Mouse (Mus musculus) CH12F3 (cell line): Measurements from ENCODE around the gene Vezt.

Experiments used
- in situ Hi-C: fragments of 300-500 bp; cut with MboI; formaldehyde crosslinking; loops from 2 replicates; pipeline ENCODE4 v1.14.3; 2020; ENCODE audit warnings: low sequenced_read_pairs

Vezt gene

DNA sequence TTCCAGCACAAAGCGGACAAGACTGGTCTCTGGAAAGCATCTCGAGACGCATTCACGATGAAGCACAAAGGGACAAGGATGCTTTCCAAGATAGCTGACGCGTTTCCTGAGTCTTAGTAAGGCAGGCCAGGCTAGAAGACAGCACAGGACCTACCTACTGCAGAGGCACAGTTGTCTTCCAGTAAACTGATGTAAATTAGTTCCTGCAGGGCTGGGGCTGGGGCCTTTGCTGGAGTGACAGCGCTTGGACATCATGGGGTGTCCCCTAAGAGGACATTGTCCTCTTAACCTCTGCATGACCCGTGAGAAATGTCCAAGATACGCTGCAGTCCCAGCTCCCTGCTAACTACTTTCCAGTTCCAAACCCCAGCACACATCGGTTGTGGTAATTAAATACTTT is 66.3 kb downstream of the Vezt start:
- in situ Hi-C loops, result no loop called here

DNA sequence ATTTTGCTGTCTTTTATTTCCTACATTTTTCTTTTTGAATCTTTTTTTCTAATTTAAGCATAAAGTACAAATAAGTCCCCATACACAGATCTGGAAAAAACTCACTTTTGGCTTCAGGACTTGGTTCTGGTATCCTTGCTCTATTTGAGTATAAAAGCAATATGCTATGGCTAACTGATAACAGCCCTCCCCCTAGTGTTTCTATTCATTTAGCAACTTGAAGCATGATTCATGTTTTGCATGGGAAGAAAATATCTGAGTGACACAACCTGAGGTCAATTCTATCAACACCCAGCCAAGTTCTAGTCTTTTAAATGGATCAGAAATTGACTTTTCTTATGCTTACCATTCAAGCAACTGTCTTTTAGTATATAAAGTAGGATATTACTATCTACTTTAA is 68.1 kb downstream of the Vezt start:
- in situ Hi-C loops, result no loop called here

DNA sequence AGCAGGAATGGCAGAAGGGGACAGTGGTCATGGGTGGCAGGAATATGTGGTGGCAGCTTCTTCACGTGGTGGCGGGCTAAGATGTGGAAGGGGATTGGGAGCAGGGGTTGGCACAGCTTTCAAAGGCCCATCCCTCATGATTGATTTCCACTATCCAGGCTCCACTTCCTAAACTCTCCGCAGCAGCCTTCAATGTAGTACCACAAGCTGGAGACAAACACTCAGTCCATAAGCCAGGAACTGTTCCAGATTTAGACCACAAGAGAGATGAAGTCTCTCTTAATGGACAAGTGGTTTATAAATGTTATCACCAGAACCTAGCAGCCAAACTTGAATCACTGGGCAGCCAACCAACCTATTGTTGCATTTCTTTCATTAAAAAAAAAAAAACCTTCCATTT is 81.6 kb downstream of the Vezt start:
- in situ Hi-C loops, result no loop called here

DNA sequence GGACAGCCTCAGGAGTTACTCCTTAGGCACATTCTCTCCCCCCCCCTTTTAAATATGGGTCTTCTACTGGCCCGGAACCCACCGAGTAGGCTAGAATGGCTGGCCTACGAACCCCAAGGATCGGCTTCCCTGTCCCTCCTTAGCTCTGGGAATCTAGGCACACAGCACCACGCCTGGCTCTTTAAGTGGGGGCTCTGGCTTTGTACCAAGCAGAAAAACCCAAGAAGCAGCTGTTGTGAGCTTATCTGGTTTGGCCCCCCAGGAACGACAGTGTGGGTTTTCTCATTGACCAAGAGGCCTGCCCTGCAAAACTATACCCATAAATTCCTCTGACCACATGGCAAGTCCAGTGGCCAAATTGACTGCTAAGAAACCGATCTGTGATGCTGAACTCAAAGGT is 82.1 kb downstream of the Vezt start:
- in situ Hi-C loops, result no loop called here

DNA sequence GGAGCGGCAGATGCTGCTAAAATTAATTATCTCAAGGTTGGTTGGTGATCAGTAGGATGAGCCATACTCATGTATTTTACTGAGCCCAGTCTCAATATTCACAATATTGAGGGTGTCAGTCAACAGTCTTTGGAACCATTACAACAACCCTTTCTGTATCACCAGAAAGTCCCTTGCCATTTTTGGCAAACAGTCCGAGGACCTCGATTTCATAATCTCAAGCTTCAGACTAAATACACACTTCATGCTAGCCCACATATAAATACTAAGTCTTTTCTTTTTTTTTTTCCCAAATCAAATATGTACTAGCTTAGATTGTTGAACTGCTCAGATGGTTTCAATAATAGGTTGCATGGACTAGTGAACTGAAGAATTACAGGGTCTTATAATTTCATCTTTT is 84.6 kb downstream of the Vezt start:
- in situ Hi-C loops, result no loop called here

DNA sequence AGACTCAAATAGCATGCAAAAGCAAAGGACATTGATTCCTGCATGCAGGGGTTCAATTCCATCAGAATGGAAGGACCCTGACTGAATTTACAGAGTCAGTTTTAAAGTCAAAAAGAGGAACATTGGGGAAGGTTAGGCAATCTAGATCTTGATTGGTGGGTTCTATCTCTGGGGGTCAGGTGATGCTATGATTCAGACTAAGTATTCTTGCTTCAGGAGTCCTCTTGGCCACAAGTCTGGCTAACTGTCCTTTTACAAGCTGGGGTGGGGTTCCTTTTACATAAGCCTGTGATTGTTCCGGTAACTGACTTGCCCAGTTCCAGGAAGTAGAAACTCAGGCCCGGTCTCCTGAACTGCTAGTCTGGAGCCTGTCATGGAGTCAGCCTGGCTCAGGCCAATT is 85.7 kb downstream of the Vezt start:
- in situ Hi-C loops, result no loop called here

DNA sequence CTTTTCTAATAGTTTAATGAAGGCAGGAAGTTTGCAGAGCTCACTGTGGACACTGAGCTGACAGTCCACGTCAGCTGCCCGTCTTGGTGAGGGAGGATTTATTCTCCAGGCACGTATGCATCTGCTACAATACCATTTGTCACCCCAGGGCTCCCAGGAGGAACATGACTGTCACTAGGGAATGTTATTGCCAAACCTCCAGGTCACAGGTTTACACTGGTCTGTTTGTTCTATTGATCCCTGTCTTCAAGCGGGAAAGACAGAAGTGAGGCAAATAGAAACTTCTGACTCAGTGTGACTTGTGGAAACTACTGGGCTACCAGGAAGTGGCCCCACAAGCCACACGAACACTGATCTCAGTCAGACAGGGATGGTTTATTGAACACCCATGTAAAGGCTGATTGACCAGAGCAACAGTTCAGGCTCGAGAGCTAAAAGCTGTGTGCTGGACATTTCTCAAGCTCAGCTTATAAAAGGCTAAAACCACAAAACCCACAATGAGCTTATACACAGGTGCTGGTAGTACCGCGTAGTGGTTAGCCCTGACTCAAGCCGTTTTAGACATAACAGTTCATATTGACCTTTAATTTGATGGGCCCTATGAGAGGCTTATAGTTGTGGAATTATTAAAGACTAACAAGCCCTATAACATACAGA is 89.6 kb downstream of the Vezt start:
- in situ Hi-C loops, result no loop called here

DNA sequence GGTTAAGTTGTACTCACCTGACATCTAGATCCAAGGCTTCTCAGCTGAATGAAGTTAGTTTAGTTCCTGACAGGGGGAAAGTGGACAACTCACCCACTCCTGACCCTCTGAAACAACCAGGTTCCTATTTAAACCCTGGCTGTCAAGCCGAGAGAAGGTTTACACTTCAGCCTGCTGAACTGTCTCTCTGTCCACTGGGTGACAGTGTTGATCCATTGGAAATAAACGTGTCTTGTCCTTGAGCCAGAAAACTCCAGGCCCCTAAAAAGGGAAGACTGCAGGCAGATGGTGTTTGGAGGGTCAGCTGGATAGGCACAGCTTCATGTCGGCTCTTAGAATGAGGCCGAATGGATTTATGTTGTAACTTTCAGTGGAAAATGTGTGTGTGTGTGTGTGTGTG is 90.3 kb downstream of the Vezt start:
- in situ Hi-C loops, result no loop called here

DNA sequence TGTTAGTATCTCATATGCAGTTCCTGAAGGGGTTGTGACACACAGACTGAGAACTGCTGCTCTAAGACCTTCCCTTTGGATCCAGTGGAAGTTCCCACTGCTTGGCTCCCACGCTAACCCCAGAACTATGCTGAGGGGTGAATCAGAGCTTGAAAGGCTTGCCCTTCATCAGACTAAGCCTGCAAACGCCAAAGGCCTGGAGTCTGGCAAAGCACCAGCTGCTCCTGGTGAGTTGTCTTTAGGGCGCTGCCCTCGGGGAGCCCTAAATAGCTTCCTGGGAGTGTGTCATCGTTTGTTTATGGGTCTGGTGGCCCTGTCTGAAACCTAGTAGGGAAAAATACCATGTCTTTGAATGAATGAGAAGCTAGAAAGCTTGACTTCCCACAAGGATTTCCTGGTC is 91.4 kb downstream of the Vezt start:
- in situ Hi-C loops, result no loop called here

DNA sequence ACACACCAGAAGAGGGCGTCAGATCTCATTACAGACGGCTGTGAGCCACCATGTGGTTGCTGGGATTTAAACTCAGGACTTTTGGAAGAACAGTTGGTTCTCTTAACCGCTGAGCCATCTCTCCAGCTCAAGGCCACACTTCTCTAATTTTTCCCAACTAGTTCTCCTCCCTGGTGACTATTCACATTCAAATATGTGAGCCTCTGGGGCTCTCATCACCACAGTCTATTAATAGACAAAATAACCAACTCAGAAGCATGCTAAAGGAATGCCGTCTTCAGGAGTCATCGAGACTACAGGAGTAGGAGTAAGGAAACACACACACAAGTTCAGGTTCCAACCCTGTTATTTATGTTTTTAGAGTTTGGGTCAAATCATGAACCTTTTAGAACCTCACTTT is 95.3 kb downstream of the Vezt start:
- in situ Hi-C loops, result no loop called here

DNA sequence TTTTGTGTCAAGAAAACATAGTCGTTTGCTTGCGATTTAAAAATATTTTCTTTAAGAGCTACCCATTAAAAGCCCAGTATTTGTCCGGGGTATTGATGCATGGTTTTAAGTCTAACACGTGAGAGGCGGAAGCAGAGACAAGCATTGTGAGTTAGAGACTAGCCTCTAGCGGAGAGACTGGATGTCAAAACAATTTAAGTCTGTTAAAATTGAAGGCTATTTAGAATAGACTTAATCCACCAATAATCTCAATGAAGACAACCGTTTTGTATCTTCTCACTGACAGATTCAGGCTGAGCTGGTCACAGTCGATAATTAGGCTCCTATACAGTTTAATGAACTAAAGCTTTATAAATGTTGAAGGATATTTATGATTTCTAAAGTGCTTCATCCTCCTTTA is 95.9 kb downstream of the Vezt start:
- in situ Hi-C loops, result no loop called here

DNA sequence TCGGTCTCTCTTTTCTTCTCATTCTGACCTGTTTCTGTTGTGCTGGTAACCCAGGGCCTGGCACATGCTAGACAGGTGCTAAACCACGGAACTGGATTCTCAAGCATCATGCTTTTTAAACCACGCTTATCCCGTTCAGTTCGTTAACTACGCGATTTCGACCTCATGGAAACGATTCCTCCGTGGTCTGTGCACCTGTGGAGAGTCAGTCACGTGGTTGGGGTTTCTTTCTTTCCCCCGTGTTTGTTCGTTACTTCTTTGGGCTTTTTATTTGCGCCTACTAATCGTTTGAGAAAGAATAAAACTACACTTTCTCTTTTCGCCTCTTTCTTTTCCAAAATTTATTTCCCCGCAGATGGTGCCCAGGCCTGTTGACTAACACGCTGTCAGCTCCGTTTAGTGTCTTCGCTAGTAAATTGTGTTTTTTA is 96.8 kb downstream of the Vezt start:
- in situ Hi-C loops, result no loop called here

DNA sequence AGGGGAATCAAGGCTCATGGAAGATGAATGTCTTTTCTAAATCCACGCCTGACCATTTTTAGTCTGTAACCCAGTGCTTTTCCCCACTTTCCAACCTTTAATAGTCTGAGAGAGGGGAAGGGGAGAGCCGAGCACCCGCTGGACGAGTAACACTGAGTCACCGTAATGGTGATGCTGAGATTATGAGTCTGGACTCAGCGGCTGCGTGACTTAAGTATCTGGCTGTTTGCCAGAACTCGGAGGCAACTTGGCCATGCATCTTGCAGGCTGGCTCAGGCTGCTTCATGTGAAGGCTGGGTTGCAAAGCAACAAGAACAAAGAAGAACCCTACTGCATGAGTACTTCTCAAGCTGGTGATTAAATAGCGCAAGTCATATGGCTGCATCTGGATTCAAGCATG is 101.6 kb downstream of the Vezt start:
- in situ Hi-C loops, result no loop called here

DNA sequence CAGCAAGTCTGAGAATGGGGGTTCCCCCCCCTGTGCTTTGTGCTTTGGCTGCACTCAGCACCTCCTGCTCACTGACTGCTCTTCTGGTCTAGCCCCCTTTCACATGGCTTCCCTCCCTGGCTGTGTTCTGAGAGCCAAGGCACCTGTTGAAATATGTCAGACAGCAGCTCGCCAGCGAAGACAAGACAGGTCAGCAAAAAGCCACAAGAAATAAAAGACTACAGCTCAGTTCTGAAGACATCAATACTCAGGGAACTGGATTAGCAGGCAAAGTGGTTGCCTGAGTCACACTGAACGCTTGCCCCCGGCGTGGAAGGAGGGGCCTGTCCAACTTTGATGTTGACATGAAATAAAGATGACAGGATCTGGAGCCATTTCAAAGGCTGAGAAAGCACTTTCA is 102.8 kb downstream of the Vezt start:
- in situ Hi-C loops, result no loop called here

DNA sequence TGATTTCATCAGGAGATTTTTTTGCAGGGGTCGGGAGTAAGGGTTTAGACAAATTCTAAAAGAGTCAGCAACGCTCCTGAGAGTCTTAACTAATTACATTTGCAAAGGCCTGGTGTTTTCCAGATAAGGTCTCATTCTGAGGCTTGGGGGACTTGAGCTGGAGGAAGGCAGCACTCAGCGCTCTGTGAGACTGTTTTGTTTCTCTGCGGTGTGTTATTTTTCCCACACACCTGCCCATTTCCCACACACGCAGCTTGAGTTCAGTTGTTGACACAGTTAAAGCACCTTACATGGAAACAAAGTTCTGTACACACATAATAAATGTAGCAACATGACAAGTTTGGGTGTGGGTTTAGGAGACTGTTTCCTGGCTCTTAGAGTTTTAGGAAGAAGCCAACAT is 103.6 kb downstream of the Vezt start:
- in situ Hi-C loops, result no loop called here

DNA sequence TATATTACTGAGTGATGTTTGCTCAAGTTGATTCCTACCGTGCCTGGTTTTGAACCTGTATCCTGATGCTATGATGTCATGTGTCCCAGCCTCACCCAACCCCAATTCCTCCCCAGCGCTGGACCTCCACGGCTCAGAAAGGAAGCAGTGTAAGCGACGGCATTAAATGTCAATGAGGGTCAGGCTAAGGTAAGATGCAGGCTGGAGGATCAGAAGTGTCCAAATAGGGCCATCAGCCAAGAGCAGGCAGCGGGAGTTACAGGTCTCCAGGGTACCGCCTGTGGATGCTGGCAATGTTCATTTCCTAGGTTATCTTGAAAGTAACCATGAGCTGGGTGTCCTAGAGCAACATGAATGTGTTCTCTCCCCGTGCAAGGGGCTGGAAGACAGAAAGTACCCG is 104.2 kb downstream of the Vezt start:
- in situ Hi-C loops, result no loop called here

DNA sequence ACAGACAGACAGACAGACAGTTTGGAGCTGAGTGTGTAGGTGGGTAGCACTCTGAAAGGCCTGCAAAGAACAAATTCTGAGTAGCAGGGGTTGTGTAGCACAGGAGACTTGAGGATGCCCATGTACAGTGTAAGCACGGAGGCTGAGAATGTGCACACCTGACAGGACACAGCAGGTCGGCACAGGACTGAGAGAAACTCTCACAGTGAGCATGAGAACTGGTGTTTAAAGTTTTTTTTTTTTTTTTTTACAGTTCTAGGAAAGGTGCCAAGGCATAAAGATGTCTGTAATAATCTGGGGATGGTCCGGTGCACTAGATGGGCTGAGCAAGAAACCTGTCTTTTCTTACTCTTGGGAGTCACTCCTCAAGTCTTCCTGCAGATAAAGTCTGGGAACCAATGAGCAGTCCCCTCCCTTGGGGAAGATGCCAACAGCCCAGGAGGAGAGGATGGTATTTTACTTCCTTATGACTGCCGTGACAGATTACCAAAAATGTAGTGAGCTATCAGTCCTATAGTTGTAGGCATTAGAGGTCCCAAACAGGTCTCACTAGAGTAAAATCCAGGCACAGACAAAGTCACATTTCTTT is 105.3 kb downstream of the Vezt start:
- in situ Hi-C loops, result no loop called here

DNA sequence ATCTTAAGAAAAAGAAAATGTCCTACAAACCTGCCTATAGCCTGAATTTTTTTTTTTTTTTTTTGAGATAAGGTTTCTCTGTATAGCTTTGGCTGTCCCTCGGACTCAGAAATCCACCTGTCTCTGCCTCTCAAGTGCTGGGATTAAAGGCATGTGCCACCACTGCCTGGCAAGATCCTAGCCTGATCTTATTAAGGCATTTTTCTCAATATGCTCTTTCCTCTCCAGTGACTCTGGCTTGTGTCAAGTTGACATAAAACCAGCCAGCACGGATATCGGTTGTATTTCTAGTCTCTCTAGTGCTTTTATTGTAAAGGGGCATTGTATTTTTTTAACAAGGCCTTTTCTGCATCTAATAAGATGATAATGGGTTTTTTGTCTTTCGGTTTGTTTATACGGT is 111.0 kb downstream of the Vezt start:
- in situ Hi-C loops, result no loop called here

DNA sequence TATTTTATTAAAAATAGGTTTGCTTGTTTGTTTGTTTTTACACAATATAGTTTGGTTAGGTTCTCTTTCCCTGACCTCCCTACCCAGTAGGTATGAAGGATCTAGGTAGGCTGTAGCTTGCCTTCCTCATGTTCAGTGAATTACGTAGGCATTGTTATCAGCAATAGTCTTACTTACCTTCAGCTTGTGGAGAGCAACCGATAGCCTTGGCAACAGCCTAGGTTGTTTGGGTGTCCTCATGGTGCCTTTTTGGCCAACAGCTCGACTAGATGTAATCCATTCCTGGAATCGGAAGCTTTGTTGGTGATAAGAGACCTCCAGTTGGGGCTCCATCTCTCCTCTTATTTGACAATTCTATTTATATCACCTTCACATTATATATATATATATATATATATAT is 114.5 kb downstream of the Vezt start:
- in situ Hi-C loops, result no loop called here

DNA sequence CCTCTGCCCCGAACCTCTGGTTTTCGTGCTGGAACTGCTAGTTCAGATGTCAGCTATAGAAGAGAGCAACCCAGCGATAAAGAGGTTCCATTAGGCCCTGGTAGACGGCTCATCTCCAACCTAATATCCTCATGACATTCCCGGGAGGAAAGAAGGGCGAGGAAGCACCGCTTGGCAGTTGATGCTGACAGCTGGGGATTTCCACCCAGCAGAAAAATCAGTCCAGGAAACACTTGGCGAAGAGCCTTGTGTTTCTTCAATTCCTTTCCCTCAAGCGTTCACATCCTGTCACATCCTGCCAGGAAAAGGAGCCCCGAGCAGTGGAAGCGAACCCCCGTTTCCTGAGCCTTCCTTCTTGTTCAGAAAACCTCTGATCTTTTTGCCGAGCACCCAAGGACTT is 116.4 kb downstream of the Vezt start:
- in situ Hi-C loops, result no loop called here

DNA sequence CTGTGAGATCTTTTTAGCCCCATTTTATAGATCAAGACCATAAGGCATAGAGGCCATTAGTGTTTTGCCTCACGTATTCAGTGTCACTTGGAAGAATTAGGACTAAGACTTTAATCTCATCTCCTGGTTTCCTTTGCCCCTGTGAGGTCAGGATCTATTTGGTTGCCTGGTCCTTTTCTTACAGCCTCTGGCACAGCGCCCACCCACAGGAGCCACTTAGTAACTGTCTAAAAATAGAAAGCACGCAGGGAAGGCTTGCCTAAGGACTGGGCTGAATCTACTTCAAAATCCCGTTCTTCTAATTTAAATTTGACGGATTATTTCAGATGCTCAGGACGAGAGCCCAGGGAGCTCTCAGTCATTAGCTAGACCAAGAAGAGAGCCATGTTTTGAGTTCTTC is 116.9 kb downstream of the Vezt start:
- in situ Hi-C loops, result no loop called here

DNA sequence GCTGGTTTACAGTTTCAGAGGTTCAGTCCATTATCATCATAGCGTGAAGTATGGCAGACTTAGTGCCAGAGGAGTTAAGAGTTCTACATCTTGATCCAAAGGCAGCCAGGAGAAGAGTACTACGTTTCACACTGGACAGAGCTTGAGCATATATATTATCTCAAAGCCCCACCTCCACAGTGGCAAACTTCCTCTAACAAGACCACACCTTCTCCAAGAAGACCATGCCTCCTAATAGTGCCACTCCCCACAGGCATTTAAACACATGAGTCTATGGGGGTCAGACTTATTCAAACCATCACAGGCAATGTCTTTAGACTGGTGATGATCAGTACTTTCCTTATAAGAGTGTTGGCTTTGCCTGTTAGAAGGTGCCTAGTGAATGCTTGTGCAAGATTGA is 117.5 kb downstream of the Vezt start:
- in situ Hi-C loops, result no loop called here

DNA sequence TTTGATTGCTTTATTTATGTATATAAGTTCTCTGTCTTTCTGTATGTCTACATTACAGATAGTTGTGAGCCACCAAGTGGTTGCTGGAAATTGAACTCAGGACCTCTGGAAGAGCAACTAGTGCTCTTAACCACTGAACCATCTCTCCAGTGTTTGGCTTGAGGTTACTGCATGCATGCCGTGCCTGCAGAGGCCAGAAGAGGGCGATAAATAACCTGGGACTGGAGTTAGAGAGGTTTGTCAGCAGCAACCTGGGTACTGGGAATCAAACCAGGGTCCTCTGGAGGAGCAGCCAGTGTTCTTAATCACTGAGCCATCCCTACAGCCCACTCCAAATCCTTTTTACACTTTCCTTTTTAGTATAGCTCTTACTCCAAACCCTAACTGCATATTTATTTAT is 118.8 kb downstream of the Vezt start:
- in situ Hi-C loops, result no loop called here
